Mouse (Mus musculus) liver, adult 2 months (tissue): ENCODE measurements at regions not wholly inside any gene's neighbourhood (a gene's known extent, or its start where the extent isn't known, plus 50 kb on each side); places are given as distances from the start of the nearest gene placed in this dataset.

Source experiments
- CTCF ChIP-seq: fragments of 200-500 bp; IDR thresholded peaks from 2 replicates; pipeline ENCODE4 v1.5.1; 2011; ENCODE audit warnings: low read depth, low read length, control low read depth
- POLR2A ChIP-seq: fragments of 200-500 bp; IDR thresholded peaks from 2 replicates; pipeline ENCODE4 v1.6.1; 2011; ENCODE audit warnings: low read length, control low read depth; ENCODE audit not compliant: insufficient read depth; ENCODE audit errors: extremely low read depth

DNA sequence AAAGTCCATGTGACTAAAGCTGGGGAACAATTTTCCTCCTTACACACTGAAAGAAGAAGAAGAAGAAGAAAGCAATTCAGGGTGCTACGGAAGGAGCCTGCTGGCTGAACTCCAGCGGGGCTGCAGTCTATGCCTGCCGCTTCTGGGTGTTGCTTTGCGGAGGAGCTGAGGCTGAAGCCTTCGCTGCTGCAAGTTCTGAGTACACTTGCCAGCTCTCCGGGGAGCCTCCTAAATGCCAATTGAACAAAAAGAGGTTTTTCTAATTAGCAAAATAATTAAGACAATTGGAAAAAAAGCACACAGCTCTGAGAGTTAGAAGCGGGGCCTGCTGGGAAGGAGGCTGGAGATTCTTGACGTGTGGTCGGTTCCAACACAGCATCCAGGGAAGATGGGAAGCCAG is 378.0 kb downstream of the Fam19a5 start:
- no peak for TF ChIP-seq CTCF
- TF ChIP-seq POLR2A: no peak
